Mouse (Mus musculus): ENCODE measurements around the gene Cntn5.

GRCm38 (mm10) chr9:10471484-10472125 is 433.0 kb downstream of the Cntn5 start:
- TF ChIP-seq GATA1 (IDR thresholded peaks at IDR 0.05; ENCODE audit: borderline replicate concordance, low read length) (no peak), FLI1 (IDR thresholded peaks at IDR 0.05; ENCODE audit: low read length) (no peak)
